Mouse (Mus musculus): ENCODE measurements at regions not wholly inside any gene's neighbourhood (a gene's known extent, or its start where the extent isn't known, plus 50 kb on each side); places are given as distances from the start of the nearest gene placed in this dataset.

- no peak for DNase-seq
Observed at GRCm38 (mm10) chr3:34869911-34870310, 219.7 kb downstream of the Sox2 start.

GRCm38 (mm10) chr3:34885137-34885536 is 234.9 kb downstream of the Sox2 start:
- no peak for DNase-seq

DNA sequence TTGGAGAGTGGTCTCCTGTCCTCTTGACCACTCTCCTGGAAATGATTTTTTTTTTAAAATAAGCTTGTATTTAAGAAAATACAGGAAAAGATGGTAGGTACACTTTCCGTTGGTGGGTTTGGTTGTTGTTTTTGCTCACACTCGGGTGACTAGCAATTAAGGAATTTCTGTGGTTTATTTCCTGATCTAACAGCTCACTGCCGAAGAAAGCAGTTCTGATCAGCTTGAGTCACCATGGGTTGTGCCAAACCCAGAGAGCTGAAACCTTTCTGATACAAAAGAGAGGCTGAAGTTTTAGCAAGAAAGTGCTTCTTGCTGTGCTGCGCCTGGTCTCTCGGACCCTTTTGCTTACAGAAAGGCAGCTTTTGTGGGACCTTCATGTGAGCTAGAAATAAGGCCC is 243.2 kb downstream of the Sox2 start:
- DNase-seq = no peak

- peak in 1 of 2 experiments; percentile 4 for DNase-seq
Observed at GRCm38 (mm10) chr3:34903106-34903505, 252.9 kb downstream of the Sox2 start.

- no peak for DNase-seq
Observed at GRCm38 (mm10) chr3:34908489-34908888, 258.3 kb downstream of the Sox2 start.

- DNase-seq = no peak
Observed at GRCm38 (mm10) chr3:34909350-34909749, 259.1 kb downstream of the Sox2 start.

- no peak for DNase-seq
Observed at GRCm38 (mm10) chr3:34918326-34918932, 268.2 kb downstream of the Sox2 start.

- DNase-seq = no peak
Observed at GRCm38 (mm10) chr3:34920497-34920896, 270.3 kb downstream of the Sox2 start.

GRCm38 (mm10) chr3:34949867-34950266 is 299.7 kb downstream of the Sox2 start:
- no peak for DNase-seq

- DNase-seq = no peak
Observed at GRCm38 (mm10) chr3:34956183-34956582, 306.0 kb downstream of the Sox2 start.

GRCm38 (mm10) chr3:34959044-34959521 is 308.9 kb downstream of the Sox2 start:
- DNase-seq = no peak

DNA sequence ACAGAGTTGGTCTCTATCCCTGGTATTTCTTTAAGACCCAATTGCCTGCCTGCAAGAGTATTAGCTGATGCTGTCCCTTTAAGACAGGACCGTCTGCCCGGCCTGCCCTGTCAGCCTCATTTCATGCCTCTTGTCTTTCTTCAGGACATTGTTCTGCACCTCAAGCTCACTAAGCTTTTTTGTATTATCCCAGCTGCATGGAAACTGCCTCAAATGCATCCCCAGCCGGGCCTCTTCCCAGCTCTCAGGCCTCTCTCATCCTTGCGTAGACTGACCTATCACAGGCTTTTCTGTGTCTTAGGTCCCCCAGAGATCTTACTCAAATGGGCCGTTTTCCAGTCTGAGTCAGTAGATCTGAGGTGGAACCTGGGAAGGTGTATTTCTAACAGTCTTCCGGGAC is 316.2 kb downstream of the Sox2 start:
- DNase-seq = no peak

DNA sequence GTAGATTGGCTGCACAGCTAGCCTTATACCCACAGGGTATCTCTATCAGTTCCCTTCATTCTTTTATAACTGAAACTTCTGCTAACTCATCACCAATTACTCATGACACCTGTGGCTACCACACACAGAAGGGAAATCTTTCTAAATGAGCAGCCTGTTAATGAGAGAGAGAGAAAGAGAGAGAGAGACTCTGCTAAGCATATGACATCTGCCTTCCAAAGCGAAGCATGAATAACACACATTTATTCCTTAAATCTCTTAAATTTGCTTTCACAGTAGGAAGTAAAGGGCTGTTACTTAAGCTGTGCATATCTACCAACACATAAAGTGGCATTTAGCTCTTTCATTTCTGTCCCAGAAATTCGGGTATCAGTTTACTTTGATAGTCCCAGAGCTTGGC is 317.7 kb downstream of the Sox2 start:
- DNase-seq = no peak

DNA sequence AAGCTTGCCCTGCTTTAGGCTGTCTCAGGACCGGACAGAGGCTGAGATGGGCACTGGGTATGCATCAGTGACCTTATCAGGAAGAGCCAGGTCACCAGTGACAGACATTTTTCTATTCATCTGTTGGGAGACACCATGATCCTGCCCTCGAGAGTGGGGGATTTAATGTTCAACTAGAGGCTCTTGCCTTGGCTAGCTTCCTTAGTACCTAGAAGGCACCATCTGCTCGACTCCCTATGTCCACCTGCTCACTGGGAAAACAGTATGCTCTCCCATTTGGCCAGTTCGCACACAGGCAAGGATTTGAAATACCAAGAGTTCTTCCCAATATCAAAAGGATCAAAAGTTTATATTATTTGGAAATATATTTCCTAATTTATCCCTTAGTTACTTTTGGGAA is 321.3 kb downstream of the Sox2 start:
- DNase-seq = no peak

- DNase-seq = no peak
Observed at GRCm38 (mm10) chr3:34974371-34974770, 324.2 kb downstream of the Sox2 start.
